Mouse (Mus musculus): Measurements from ENCODE around the gene Trim6. TPM values are rescaled to one million over a fixed set of nuclear protein-coding genes. Genes with fewer than 3 reads are reported as not detected.

The Trim6 gene
- not detected for total RNA-seq (2023)

GRCm38 (mm10) chr7:104218701-104219569 lies at the start of gene Trim6:
TSS of gene Trim6 (plus strand) at chr7:104218793.

DNA sequence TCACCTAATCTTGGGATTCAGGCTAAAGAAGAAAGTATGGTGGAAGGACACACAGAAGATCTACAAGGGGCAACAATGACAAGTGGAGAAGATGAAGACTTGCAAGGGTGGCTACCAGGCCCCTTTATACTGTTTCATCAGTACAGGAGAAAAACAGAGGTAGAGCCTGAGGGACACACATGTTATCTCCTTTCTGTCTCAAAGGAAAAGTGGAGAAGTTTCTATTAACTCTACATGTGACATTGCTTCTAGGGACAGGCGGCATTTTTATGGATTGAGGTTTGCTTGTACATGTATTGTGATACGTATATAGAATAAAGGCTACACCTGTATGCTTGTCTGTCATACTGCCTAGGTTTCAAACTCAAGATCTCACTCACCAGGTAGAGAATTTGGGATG lies 35.3 kb upstream of the Trim6 start, which contains the start of gene Olfr648:
TSS of gene Olfr648 (minus strand) at position 101 of the 400 bp plus-strand sequence.

DNA sequence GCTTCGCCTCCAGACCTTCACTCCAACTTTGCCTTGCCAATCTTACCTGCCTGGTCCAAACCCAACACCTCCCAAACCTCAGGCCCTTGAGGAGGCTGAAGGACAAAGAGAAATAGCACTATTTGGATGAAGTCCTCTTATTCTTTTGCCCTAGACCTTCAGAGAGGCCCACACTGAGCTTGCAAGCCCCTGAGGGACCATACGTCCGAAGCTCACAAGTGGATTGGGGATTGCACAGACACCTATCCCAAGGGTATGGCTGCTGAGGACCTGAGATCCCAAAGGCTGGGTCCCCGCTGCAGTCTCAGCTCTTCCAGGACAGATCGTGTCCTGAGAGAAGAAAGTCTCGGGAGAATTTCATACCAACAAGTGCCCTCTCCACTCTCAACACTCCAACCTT lies 22.7 kb upstream of the Trim6 start, which contains the start of gene Olfr649:
TSS of gene Olfr649 (minus strand) at position 101 of the 400 bp plus-strand sequence.

GRCm38 (mm10) chr7:104244287-104245181 lies 25.9 kb downstream of the Trim6 start, which contains the start of gene Trim34a:
TSS of gene Trim34a (plus strand) at chr7:104244457.

Other genes with a start within 250 kb of the Trim6 start
- gene Olfr635, start 247.6 kb upstream of the Trim6 start, total RNA-seq (2023): not detected
- not detected for gene Olfr638, start 220.0 kb upstream of the Trim6 start, total RNA-seq (2023)
- gene Olfr639, start 201.5 kb upstream of the Trim6 start, total RNA-seq (2023): under 1 TPM; 0.09 to 0.12 TPM
- gene Olfr640, start 193.2 kb upstream of the Trim6 start, total RNA-seq (2023): not detected
- gene Olfr641, start 183.3 kb upstream of the Trim6 start, total RNA-seq (2023): not detected
- not detected for gene Olfr642, start 166.1 kb upstream of the Trim6 start, total RNA-seq (2023)
- not detected for gene 4930516K23Rik, start 157.3 kb upstream of the Trim6 start, total RNA-seq (2023)
- gene Olfr644, start 146.9 kb upstream of the Trim6 start, total RNA-seq (2023): not detected
- not detected for gene Olfr645, start 133.3 kb upstream of the Trim6 start, total RNA-seq (2023)
- gene Olfr646, start 113.9 kb upstream of the Trim6 start, total RNA-seq (2023): not detected
- not detected for gene Ubqln5, start 89.0 kb upstream of the Trim6 start, total RNA-seq (2023)
- gene Olfr643, start 81.4 kb upstream of the Trim6 start, total RNA-seq (2023): not detected
- gene Ubqln3, start 75.5 kb upstream of the Trim6 start, total RNA-seq (2023): not detected
- not detected for gene Ubqlnl, start 68.2 kb upstream of the Trim6 start, total RNA-seq (2023)
- not detected for gene Olfm5, start 54.0 kb upstream of the Trim6 start, total RNA-seq (2023)
- not detected for gene Olfr648, start 35.4 kb upstream of the Trim6 start, total RNA-seq (2023)
- gene Olfr649, start 22.8 kb upstream of the Trim6 start, total RNA-seq (2023): not detected
- 10 to 100 TPM; 26.0 to 33.9 TPM for gene Trim34a, start 25.7 kb downstream of the Trim6 start, total RNA-seq (2023)
- 10 to 100 TPM; 21.2 to 25.5 TPM for gene Trim5, start 69.3 kb downstream of the Trim6 start, total RNA-seq (2023)
- 100 to 1,000 TPM in 1 of 2 experiments, 10 to 100 TPM in 1; 98.4 to 109 TPM for gene Trim12a, start 96.7 kb downstream of the Trim6 start, total RNA-seq (2023)
- gene Trim34b, start 110.7 kb downstream of the Trim6 start, total RNA-seq (2023): 1 to 10 TPM; 2.4 to 2.7 TPM
- 10 to 100 TPM; 43.4 to 51.9 TPM for gene Trim12c, start 134.6 kb downstream of the Trim6 start, total RNA-seq (2023)
- gene Trim30b, start 151.1 kb downstream of the Trim6 start, total RNA-seq (2023): under 1 TPM; 0.35 to 0.36 TPM
- 1 to 10 TPM; 3.1 to 4.3 TPM for gene Trim30c, start 182.0 kb downstream of the Trim6 start, total RNA-seq (2023)
- gene Trim30a, start 246.4 kb downstream of the Trim6 start, total RNA-seq (2023): 10 to 100 TPM; 66.0 to 74.1 TPM